ENCODE assay signal across 8 mouse cellular contexts in the genomic region with DNA sequence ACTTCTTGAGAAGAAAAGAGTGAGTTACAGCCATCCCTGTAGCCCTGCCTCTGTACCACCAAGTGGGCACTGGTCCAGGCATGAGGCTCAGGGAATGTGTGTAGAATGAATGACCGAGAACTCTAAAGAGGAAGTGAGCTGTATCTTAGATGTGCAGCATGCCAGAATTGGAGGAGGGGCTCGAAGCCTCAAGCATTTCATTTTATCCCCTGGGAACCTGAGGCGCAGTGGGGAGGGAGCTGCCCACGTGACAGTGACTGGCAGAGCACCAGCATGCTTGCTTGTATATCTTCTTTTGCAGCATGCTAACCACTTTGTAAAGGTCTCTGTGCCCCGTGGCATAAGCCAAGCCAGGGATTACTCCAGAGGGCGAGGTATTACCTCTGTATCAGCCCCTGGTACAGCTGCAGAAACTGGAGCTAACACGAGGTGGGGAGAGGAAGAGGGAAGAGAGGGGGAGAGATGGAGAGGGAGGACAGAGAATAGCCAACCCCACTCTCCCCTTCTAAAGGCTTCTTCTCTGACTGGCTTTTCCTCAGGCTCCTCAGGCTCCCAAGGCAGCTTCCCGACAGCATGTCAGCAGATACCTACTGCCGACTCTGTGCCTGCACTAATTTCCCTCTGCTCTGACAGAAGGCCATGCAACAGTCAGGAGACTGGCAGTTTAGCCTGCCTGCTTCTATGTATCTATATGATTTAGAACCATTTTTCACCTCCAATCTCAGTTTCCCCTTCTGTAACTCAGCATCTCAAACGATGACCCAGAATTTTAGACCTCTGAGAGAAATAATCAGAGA. TPM values are rescaled to one million over a fixed set of nuclear protein-coding genes. Genes with fewer than 3 reads are reported as not detected.
DNase-seq lines count a peak whose midpoint lies in the region; ATAC-seq lines count a peak whose summit lies in the region.

No protein-coding gene starts in this region.

- H3K27me3 ChIP-seq in hindbrain, embryonic 14.5 days (ENCODE audit: control insufficient read depth, insufficient read depth, low read length) = no peaks in the 10 kb centered on the region

- WGBS in hindbrain, embryonic 14.5 days = 24% methylated on average over 10 of the region's 10 CpGs

- H3K4me1 ChIP-seq in hindbrain, embryonic 14.5 days (replicated peaks; ENCODE audit: control insufficient read depth, insufficient read depth, low read length) = peaks cover 50% of the 10 kb centered on the region

- no peak overlapping the region for H3K9ac ChIP-seq in hindbrain, embryonic 14.5 days

- ATAC-seq in hindbrain, embryonic 14.5 days (ENCODE audit: low FRiP score) = peak; percentile 70

- H3K4me2 ChIP-seq in hindbrain, embryonic 14.5 days (replicated peaks) = peak overlapping the region; percentile 20; the same call in 1 of the 2 replicates

- H3K4me3 ChIP-seq in hindbrain, embryonic 14.5 days (replicated peaks; ENCODE audit: low read length) = no peak overlapping the region

- H3K27ac ChIP-seq in hindbrain, embryonic 14.5 days = peak overlapping the region; percentile 40

- no peaks in the 10 kb centered on the region for H3K9me3 ChIP-seq in hindbrain, embryonic 14.5 days (ENCODE audit: control insufficient read depth, low read length)

- peak; percentile 9 to 35 for DNase-seq in lung, adult 18-20 months
- DNase-seq in lung, postnatal 25 days (ENCODE audit: low spot score) = no peak
- peak; percentile 72 for DNase-seq in brain, adult 2 months (ENCODE audit: low read depth, low spot score)
- DNase-seq in frontal cortex, postnatal 25 days (ENCODE audit: low spot score in 2 of 2) = peak; percentile 40 to 43
- peak; percentile 63 for DNase-seq in hindbrain, embryonic 14.5 days (ENCODE audit: low spot score)
- peak; percentile 38 to 66 for DNase-seq in lung, postnatal 4 days
- DNase-seq in thymus, postnatal 0 days (ENCODE audit: low spot score) = no peak
- DNase-seq in spleen, postnatal 14 days (ENCODE audit: low spot score in 2 of 2) = no peak

- H3K36me3 ChIP-seq in hindbrain, embryonic 14.5 days (replicated peaks; ENCODE audit: control insufficient read depth, insufficient read depth) = 0 out of 2 replicates have a peak, but pooled peaks cover 3% of the 10 kb centered on the region

RNA-seq across cellular contexts. Expression of a gene that starts 31.4 kb away (rescaled TPM):
- polyA plus RNA-seq in hindbrain, embryonic 14.5 days (2014; fragmentation: Nextera tagmentation; extraction: Ambion mirVana) = 200 and 230 TPM in 2 replicates
- polyA plus RNA-seq in thymus, postnatal 0 days (2015; fragmentation: Nextera tagmentation; extraction: Ambion mirVana) = 0.60 and 0.63 TPM in 2 replicates

Comparison
In these comparisons a context has a peak if more than half of its experiments do, and no peak if none do; other contexts are left out.
1. DNase-seq: peak in lung, adult 18-20 months (2 of 2), brain, adult 2 months (single experiment), frontal cortex, postnatal 25 days (2 of 2), hindbrain, embryonic 14.5 days (single experiment) and lung, postnatal 4 days (2 of 2); none in lung, postnatal 25 days (single experiment), thymus, postnatal 0 days (single experiment) and spleen, postnatal 14 days (0 of 2).
2. RNA of a gene that starts 31.4 kb away (polyA plus RNA-seq): 200 to 230 TPM in hindbrain, embryonic 14.5 days; 0.60 to 0.63 TPM in thymus, postnatal 0 days; every median in the first group is over 100 times any median in the second.